9 mouse cellular contexts compared by ENCODE assay signal in genomic region chr6:83278881-83279280, GRCm38 (mm10). TPM values are rescaled to one million over a fixed set of nuclear protein-coding genes. Genes with fewer than 3 reads are reported as not detected.
DNase-seq lines count a peak whose midpoint lies in the region; ATAC-seq and TF ChIP-seq lines count a peak whose summit lies in the region.
"Had no signal": no experiment of that assay in that cellular context is flagged by ENCODE, and none has a peak within 500 bp of the region (broad histone marks: within the 10 kb centered on the region; RNA-seq: fewer than 3 reads in every experiment).

No protein-coding gene starts in this region.

- no peaks in the 10 kb centered on the region for H3K4me1 ChIP-seq in kidney, adult 2 months (ENCODE audit: control insufficient read depth, insufficient read depth, low read length)
- H3K4me1 ChIP-seq in kidney, embryonic 15.5 days = no peaks in the 10 kb centered on the region
- no peaks in the 10 kb centered on the region; a peak in 1 of 4 replicates for H3K4me1 ChIP-seq in MEL (ENCODE audit: control insufficient read depth in 1 of 2, insufficient read depth in 2 of 2, low read length in 2 of 2)
- H3K4me1 ChIP-seq: embryonic facial prominence, embryonic 15.5 days had no signal

- no peaks in the 10 kb centered on the region for H3K27me3 ChIP-seq in kidney, adult 2 months (replicated peaks; ENCODE audit: control insufficient read depth, insufficient read depth, low read length)
- H3K27me3 ChIP-seq in kidney, embryonic 15.5 days = 0 out of 2 replicates have a peak, but pooled peaks cover 7% of the 10 kb centered on the region
- H3K27me3 ChIP-seq in MEL (ENCODE audit: control insufficient read depth in 1 of 2, insufficient read depth in 2 of 2, low read length in 2 of 2) = no peaks in the 10 kb centered on the region; a peak in 2 of 4 replicates
- H3K27me3 ChIP-seq: embryonic facial prominence, embryonic 15.5 days had no signal

- no peak overlapping the region for H3K9ac ChIP-seq in kidney, embryonic 15.5 days
- no peak overlapping the region for H3K9ac ChIP-seq in MEL (ENCODE audit: control insufficient read depth, low read depth, low read length, poor library complexity, severe bottlenecking)
- H3K9ac ChIP-seq: embryonic facial prominence, embryonic 15.5 days had no signal

- no peak overlapping the region for H3K4me2 ChIP-seq in kidney, embryonic 15.5 days
- H3K4me2 ChIP-seq: embryonic facial prominence, embryonic 15.5 days had no signal

- peak; percentile 97 for TF ChIP-seq RAD21 in MEL (IDR thresholded peaks at IDR 0.05; ENCODE audit: low read depth, low read length)

- ATAC-seq in kidney, embryonic 15.5 days (replicated peaks; ENCODE audit: low FRiP score) = no peak

- no peaks in the 10 kb centered on the region for H3K9me3 ChIP-seq in kidney, embryonic 15.5 days (replicated peaks)
- H3K9me3 ChIP-seq in MEL (replicated peaks; ENCODE audit: insufficient read depth, low read length) = no peaks in the 10 kb centered on the region
- H3K9me3 ChIP-seq: embryonic facial prominence, embryonic 15.5 days had no signal

- WGBS in kidney, adult 2 months = 30% methylated on average over 2 of the region's 2 CpGs
- WGBS in kidney, embryonic 15.5 days = 27% methylated on average over 2 of the region's 2 CpGs

- intact Hi-C loops in gastrocnemius, postnatal 14 days (cut with DNase I; ENCODE audit: low total_unique reads) = no loop called here

- no peak overlapping the region for H3K4me3 ChIP-seq in kidney, adult 2 months (ENCODE audit: insufficient read depth, low read depth, low read length)
- H3K4me3 ChIP-seq in kidney, embryonic 15.5 days (replicated peaks) = no peak overlapping the region
- no peak overlapping the region for H3K4me3 ChIP-seq in MEL (ENCODE audit: control insufficient read depth in 1 of 2, insufficient read depth in 1 of 2, low read depth in 2 of 2, low read length in 2 of 2)
- H3K4me3 ChIP-seq: embryonic facial prominence, embryonic 15.5 days had no signal

- no peak for TF ChIP-seq POLR2A in kidney, adult 2 months (IDR thresholded peaks at IDR 0.05; ENCODE audit: low read depth, low read length)
- no peak for TF ChIP-seq POLR2A in MEL (IDR thresholded peaks at IDR 0.05; ENCODE audit: control insufficient read depth in 1 of 2, insufficient read depth in 1 of 2, low read depth in 1 of 2, low read length in 2 of 2, poor library complexity in 1 of 2)

- no peak overlapping the region for H3K27ac ChIP-seq in kidney, adult 2 months (ENCODE audit: insufficient read depth, low read depth, low read length)
- H3K27ac ChIP-seq in kidney, embryonic 15.5 days = no peak overlapping the region
- no peak overlapping the region for H3K27ac ChIP-seq in MEL (ENCODE audit: control insufficient read depth, low read depth, low read length)
- H3K27ac ChIP-seq: embryonic facial prominence, embryonic 15.5 days had no signal

- H3K79me2 ChIP-seq in MEL (ENCODE audit: control insufficient read depth, insufficient read depth, low read length, poor library complexity) = no peaks in the 10 kb centered on the region

- no peaks in the 10 kb centered on the region for H3K36me3 ChIP-seq in kidney, adult 2 months (ENCODE audit: control insufficient read depth, insufficient read depth, low read length)
- no peaks in the 10 kb centered on the region for H3K36me3 ChIP-seq in kidney, embryonic 15.5 days
- H3K36me3 ChIP-seq in MEL (ENCODE audit: control insufficient read depth in 1 of 2, insufficient read depth in 2 of 2, low read length in 2 of 2) = no peaks in the 10 kb centered on the region
- H3K36me3 ChIP-seq: embryonic facial prominence, embryonic 15.5 days had no signal

- no peak for TF ChIP-seq EP300 in MEL (IDR thresholded peaks at IDR 0.05; ENCODE audit: low read depth in 1 of 2, low read length in 2 of 2)

- peak; percentile 48 for DNase-seq in kidney, adult 2 months
- peak; percentile 80 for DNase-seq in MEL (ENCODE audit: low read depth, low spot score)
- peak; percentile 47 for DNase-seq in c-Kit-positive CD71-negative TER-119-negative erythroid progenitor cells, embryonic 14.5 days (ENCODE audit: low read depth)
- DNase-seq in lung, postnatal 10 days = peak; percentile 31
- no peak for DNase-seq in urinary bladder, postnatal 4 days (ENCODE audit: low spot score in 2 of 2)
- no peak for DNase-seq in urinary bladder, postnatal 36 days (ENCODE audit: low spot score in 2 of 2)
- no peak for DNase-seq in gastrocnemius, postnatal 14 days

- TF ChIP-seq CTCF in kidney, adult 2 months (conservative IDR thresholded peaks at IDR 0.05; ENCODE audit: insufficient read depth, insufficient read length, low read depth, low read length) = peak; percentile 82
- peak; percentile 74 to 95 (median 87) for TF ChIP-seq CTCF in MEL (IDR thresholded peaks at IDR 0.05 in 2 of 3, conservative IDR thresholded peaks at IDR 0.05 in 1 of 3; ENCODE audit: control insufficient read depth in 1 of 3, insufficient read depth in 1 of 3, low read depth in 2 of 3, low read length in 3 of 3, poor library complexity in 1 of 3, severe bottlenecking in 1 of 3)

TF ChIP-seq in MEL, 35 proteins besides CTCF, POLR2A, EP300 and RAD21:
- TF ChIP-seq TCF12 (IDR thresholded peaks at IDR 0.05; ENCODE audit: low read depth, low read length) (no peak), MAFK (IDR thresholded peaks at IDR 0.05; ENCODE audit: borderline replicate concordance, low read depth, low read length) (peak; percentile 38; the same call in 1 of the 2 replicates), BHLHE40 (IDR thresholded peaks at IDR 0.05; ENCODE audit: borderline replicate concordance, low read depth, low read length) (0 out of 2 replicates have a peak, but pooled peaks have one; percentile 19), ZKSCAN1 (IDR thresholded peaks at IDR 0.05; ENCODE audit: low read depth, low read length) (peak; percentile 51; the same call in 1 of the 2 replicates), ZMIZ1 (IDR thresholded peaks at IDR 0.05; ENCODE audit: low read depth, low read length) (no peak), ZNF384 (IDR thresholded peaks at IDR 0.05; ENCODE audit: low read depth, low read length) (no peak), ETS1 (IDR thresholded peaks at IDR 0.05; ENCODE audit: low read depth, low read length) (no peak), HCFC1 (IDR thresholded peaks at IDR 0.05; ENCODE audit: low read depth, low read length) (0 out of 2 replicates have a peak, but pooled peaks have one; percentile 43), SMC3 (IDR thresholded peaks at IDR 0.05; ENCODE audit: low read depth, low read length) (peak; percentile 92), ELF1 (IDR thresholded peaks at IDR 0.05; ENCODE audit: low read depth, low read length) (no peak), POLR2AphosphoS2 (IDR thresholded peaks at IDR 0.05; ENCODE audit: low read length) (no peak), CHD2 (IDR thresholded peaks at IDR 0.05; ENCODE audit: low read length) (no peak), MAZ (IDR thresholded peaks at IDR 0.05; ENCODE audit: low read depth, low read length) (no peak), SIN3A (IDR thresholded peaks at IDR 0.05; ENCODE audit: low read length) (peak; percentile 77), RCOR1 (IDR thresholded peaks at IDR 0.05; ENCODE audit: low read depth, low read length) (0 out of 2 replicates have a peak, but pooled peaks have one; percentile 15), ZC3H11A (IDR thresholded peaks at IDR 0.05; ENCODE audit: low read depth, low read length) (peak; percentile 84), MYC (IDR thresholded peaks at IDR 0.05; ENCODE audit: low read depth, low read length) (0 out of 2 replicates have a peak, but pooled peaks have one; percentile 66), USF2 (IDR thresholded peaks at IDR 0.05; ENCODE audit: borderline replicate concordance in 1 of 2, insufficient read depth in 1 of 2, low read depth in 1 of 2, low read length in 2 of 2) (no peak), MAX (IDR thresholded peaks at IDR 0.05; ENCODE audit: low read length) (peak; percentile 58; the same call in 1 of the 2 replicates), GABPA (IDR thresholded peaks at IDR 0.05; ENCODE audit: low read depth, low read length) (peak; percentile 70; the same call in 1 of the 2 replicates)

RNA-seq across cellular contexts. Expression of gene Mthfd2, which starts 46.8 kb away (rescaled TPM):
- polyA plus RNA-seq in kidney, adult 2 months (2012; rRNA removed) = 2.3 and 2.4 TPM in 2 replicates
- polyA plus RNA-seq in kidney, embryonic 15.5 days (2015; fragmentation: Nextera tagmentation; extraction: Ambion mirVana) = 39.7 and 44.9 TPM in 2 replicates
- total RNA-seq in MEL (2012; rRNA removed) = 80.5 and 155 TPM in 2 replicates
- polyA plus RNA-seq in MEL (2012; ENCODE audit: insufficient read depth in 1 of 2, insufficient read length in 2 of 2, low read depth in 1 of 2, low replicate concordance in 2 of 2, missing spikeins in 1 of 2) = 100 to 1,000 TPM; 219 to 558 TPM
- 1 to 10 TPM; 3.7 to 6.7 TPM for total RNA-seq in gastrocnemius, postnatal 14 days (2021)

RNA-seq across cellular contexts. Expression of gene Mob1a, which starts 46.9 kb away (rescaled TPM):
- polyA plus RNA-seq in kidney, adult 2 months (2012; rRNA removed) = 17.9 and 23.5 TPM in 2 replicates
- 69.6 and 70.6 TPM in 2 replicates for polyA plus RNA-seq in kidney, embryonic 15.5 days (2015; fragmentation: Nextera tagmentation; extraction: Ambion mirVana)
- total RNA-seq in MEL (2012; rRNA removed) = 71.2 and 74.7 TPM in 2 replicates
- polyA plus RNA-seq in MEL (2012; ENCODE audit: insufficient read depth in 1 of 2, insufficient read length in 2 of 2, low read depth in 1 of 2, low replicate concordance in 2 of 2, missing spikeins in 1 of 2) = 100 to 1,000 TPM in 1 of 2 experiments, 10 to 100 TPM in 1; 57.0 to 120 TPM
- total RNA-seq in gastrocnemius, postnatal 14 days (2021) = 10 to 100 TPM; 15.7 to 17.5 TPM

RNA-seq across cellular contexts. Expression of gene Slc4a5, which starts 59.3 kb away (rescaled TPM):
- polyA plus RNA-seq in kidney, adult 2 months (2012; rRNA removed) = 3.3 TPM in 2 replicates
- polyA plus RNA-seq in kidney, embryonic 15.5 days (2015; fragmentation: Nextera tagmentation; extraction: Ambion mirVana) = 0.44 and 0.59 TPM in 2 replicates
- 0.04 and 0.07 TPM in 2 replicates for total RNA-seq in MEL (2012; rRNA removed)
- polyA plus RNA-seq in MEL (2012; ENCODE audit: insufficient read depth in 1 of 2, insufficient read length in 2 of 2, low read depth in 1 of 2, low replicate concordance in 2 of 2, missing spikeins in 1 of 2) = not detected
- total RNA-seq in gastrocnemius, postnatal 14 days (2021) = not detected

Comparison
In these comparisons a context has a peak if more than half of its experiments do, and no peak if none do; other contexts are left out.
1. RNA of gene Mthfd2, which starts 46.8 kb away (polyA plus RNA-seq): 219 to 558 TPM in MEL and 39.7 to 44.9 TPM in kidney, embryonic 15.5 days; 2.3 to 2.4 TPM in kidney, adult 2 months; every median in the first group is over 10 times any median in the second.
2. DNase-seq: peak in kidney, adult 2 months (single experiment), MEL (single experiment), c-Kit-positive CD71-negative TER-119-negative erythroid progenitor cells, embryonic 14.5 days (single experiment) and lung, postnatal 10 days (single experiment); none in urinary bladder, postnatal 4 days (0 of 2), urinary bladder, postnatal 36 days (0 of 2) and gastrocnemius, postnatal 14 days (single experiment).